Mouse (Mus musculus): Measurements from ENCODE around the gene Sorcs1. TPM values are rescaled to one million over a fixed set of nuclear protein-coding genes. Genes with fewer than 3 reads are reported as not detected.

Sorcs1 gene
- polyA plus RNA-seq, 1 experiment from 2014 or later = 0.28 TPM

DNA sequence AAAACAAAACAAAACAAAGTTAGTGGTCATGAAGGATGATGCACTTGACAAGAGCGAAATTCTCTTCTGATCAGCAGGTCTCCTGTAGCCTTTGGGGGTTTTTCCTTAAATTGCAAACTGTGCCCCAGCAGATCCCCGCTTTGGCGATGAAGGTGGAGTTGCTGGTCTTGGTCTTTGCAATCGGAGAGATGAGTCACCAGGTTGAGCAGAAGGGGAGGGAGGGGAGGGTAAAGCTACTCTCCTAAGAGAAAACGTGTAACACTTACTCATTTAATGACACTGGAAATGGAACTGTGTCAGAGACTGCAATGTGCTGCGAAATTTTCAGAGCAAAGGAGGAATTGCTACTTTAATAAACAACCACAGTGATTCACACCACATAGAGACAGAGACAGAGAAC is 527.3 kb downstream of the Sorcs1 start:
- ATAC-seq (ENCODE audit: insufficient number of reproducible peaks, low FRiP score, low TSS enrichment, low read depth) = no peak
- H3K4me2 ChIP-seq (ENCODE audit: low read depth, severe bottlenecking) = no peak overlapping the region
- 75% methylated on average over 6 of the region's 6 CpGs for WGBS

GRCm38 (mm10) chr19:50145919-50146318 is 532.5 kb downstream of the Sorcs1 start:
- 38% methylated on average over 3 of the region's 3 CpGs for WGBS
- no peak overlapping the region for H3K9ac ChIP-seq (ENCODE audit: low read length)
- no peak overlapping the region for H3K4me2 ChIP-seq (ENCODE audit: low read depth, severe bottlenecking)
- no peak overlapping the region for H3K27ac ChIP-seq (replicated peaks; ENCODE audit: low read depth, low read length)
- H3K4me1 ChIP-seq (ENCODE audit: control insufficient read depth, insufficient read depth, low read length) = no peaks in the 10 kb centered on the region
- H3K4me3 ChIP-seq (ENCODE audit: low read depth, low read length) = no peak overlapping the region
- no peaks in the 10 kb centered on the region for H3K9me3 ChIP-seq (ENCODE audit: control insufficient read depth, low read length)
- H3K36me3 ChIP-seq (ENCODE audit: control insufficient read depth, insufficient read depth, low read length) = no peaks in the 10 kb centered on the region
- ATAC-seq (ENCODE audit: insufficient number of reproducible peaks, low FRiP score, low TSS enrichment, low read depth) (no peak), DNase-seq (ENCODE audit: low spot score) (no peak)
- H3K27me3 ChIP-seq (ENCODE audit: control insufficient read depth, insufficient read depth, low read length) = no peaks in the 10 kb centered on the region

More for the DNA sequence above, 527.3 kb downstream of the Sorcs1 start:
- Histone ChIP-seq H3K27me3 (ENCODE audit: control insufficient read depth, insufficient read depth, low read length) (no peaks in the 10 kb centered on the region), H3K4me3 (ENCODE audit: low read depth, low read length) (no peak overlapping the region), H3K4me1 (ENCODE audit: control insufficient read depth, insufficient read depth, low read length) (no peaks in the 10 kb centered on the region), H3K27ac (replicated peaks; ENCODE audit: low read depth, low read length) (no peak overlapping the region), H3K9ac (ENCODE audit: low read length) (no peak overlapping the region), H3K9me3 (ENCODE audit: control insufficient read depth, low read length) (no peaks in the 10 kb centered on the region), H3K36me3 (ENCODE audit: control insufficient read depth, insufficient read depth, low read length) (no peaks in the 10 kb centered on the region)
- DNase-seq (ENCODE audit: low spot score) = no peak

GRCm38 (mm10) chr19:50141853-50142252 is 536.6 kb downstream of the Sorcs1 start:
- H3K27me3 ChIP-seq (ENCODE audit: control insufficient read depth, insufficient read depth, low read length) = no peaks in the 10 kb centered on the region
- no peak overlapping the region for H3K27ac ChIP-seq (replicated peaks; ENCODE audit: low read depth, low read length)
- H3K9ac ChIP-seq (ENCODE audit: low read length) = no peak overlapping the region
- ATAC-seq (ENCODE audit: insufficient number of reproducible peaks, low FRiP score, low TSS enrichment, low read depth) (no peak), DNase-seq (ENCODE audit: low spot score) (no peak)
- no peak overlapping the region for H3K4me2 ChIP-seq (ENCODE audit: low read depth, severe bottlenecking)
- WGBS = 83% methylated on average over 8 of the region's 8 CpGs
- H3K4me3 ChIP-seq (ENCODE audit: low read depth, low read length) = no peak overlapping the region
- H3K9me3 ChIP-seq (ENCODE audit: control insufficient read depth, low read length) = no peaks in the 10 kb centered on the region
- no peaks in the 10 kb centered on the region for H3K36me3 ChIP-seq (ENCODE audit: control insufficient read depth, insufficient read depth, low read length)
- H3K4me1 ChIP-seq (ENCODE audit: control insufficient read depth, insufficient read depth, low read length) = no peaks in the 10 kb centered on the region

- H3K36me3 ChIP-seq (ENCODE audit: control insufficient read depth, insufficient read depth, low read length) = no peaks in the 10 kb centered on the region
- ATAC-seq (ENCODE audit: insufficient number of reproducible peaks, low FRiP score, low TSS enrichment, low read depth) = no peak
Observed at GRCm38 (mm10) chr19:50134656-50135055, 543.8 kb downstream of the Sorcs1 start.

DNA sequence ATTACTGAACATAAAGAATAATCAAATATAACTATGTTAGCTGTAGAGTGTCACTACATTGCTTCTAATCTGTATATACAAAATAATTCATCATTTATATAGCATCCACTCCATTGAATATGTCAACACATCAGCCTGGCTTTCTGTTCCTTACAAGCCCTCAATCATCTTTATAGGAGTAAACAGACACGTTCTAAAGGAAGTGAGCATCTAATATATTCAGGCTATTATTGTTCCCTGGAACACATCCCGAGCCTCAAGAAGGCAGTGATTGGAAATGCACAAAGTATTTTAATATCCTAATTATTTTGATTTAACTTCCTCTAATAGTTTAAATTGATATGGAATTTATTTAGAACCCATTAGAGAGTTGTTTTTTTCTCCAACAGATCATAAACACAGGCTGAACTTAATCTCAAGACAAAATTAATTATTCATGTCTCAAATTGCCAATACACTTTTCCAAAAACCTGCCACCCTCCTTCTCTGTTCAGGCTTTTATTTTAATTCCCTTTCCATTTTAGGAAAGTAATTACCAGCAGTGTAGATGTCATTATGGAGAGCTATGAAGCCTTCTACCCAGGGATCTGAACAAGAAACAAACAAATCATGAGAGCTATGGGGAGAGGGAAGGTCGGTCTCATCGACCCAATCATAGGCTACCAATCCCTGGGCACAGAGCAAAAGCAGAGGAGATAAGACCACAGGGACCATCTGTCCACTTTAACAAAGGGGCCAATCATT is 572.4 kb downstream of the Sorcs1 start:
- WGBS = 74% methylated on average over 4 of the region's 4 CpGs
- Histone ChIP-seq H3K4me3 (ENCODE audit: low read depth, low read length) (no peak overlapping the region), H3K27ac (replicated peaks; ENCODE audit: low read depth, low read length) (no peak overlapping the region), H3K36me3 (ENCODE audit: control insufficient read depth, insufficient read depth, low read length) (no peaks in the 10 kb centered on the region), H3K4me2 (ENCODE audit: low read depth, severe bottlenecking) (no peak overlapping the region), H3K4me1 (ENCODE audit: control insufficient read depth, insufficient read depth, low read length) (no peaks in the 10 kb centered on the region), H3K9ac (ENCODE audit: low read length) (no peak overlapping the region), H3K9me3 (ENCODE audit: control insufficient read depth, low read length) (no peaks in the 10 kb centered on the region), H3K27me3 (ENCODE audit: control insufficient read depth, insufficient read depth, low read length) (no peaks in the 10 kb centered on the region)
- no peak for DNase-seq (ENCODE audit: low spot score)
- ATAC-seq (ENCODE audit: insufficient number of reproducible peaks, low FRiP score, low TSS enrichment, low read depth) = no peak

More at GRCm38 (mm10) chr19:50134656-50135055, 543.8 kb downstream of the Sorcs1 start:
- Histone ChIP-seq H3K4me3 (ENCODE audit: low read depth, low read length) (no peak overlapping the region), H3K9me3 (ENCODE audit: control insufficient read depth, low read length) (no peaks in the 10 kb centered on the region), H3K4me2 (ENCODE audit: low read depth, severe bottlenecking) (no peak overlapping the region), H3K27me3 (ENCODE audit: control insufficient read depth, insufficient read depth, low read length) (no peaks in the 10 kb centered on the region), H3K9ac (ENCODE audit: low read length) (no peak overlapping the region), H3K27ac (replicated peaks; ENCODE audit: low read depth, low read length) (no peak overlapping the region), H3K4me1 (ENCODE audit: control insufficient read depth, insufficient read depth, low read length) (no peaks in the 10 kb centered on the region)
- WGBS = 76% methylated on average over 1 of the region's 1 CpGs
- no peak for DNase-seq (ENCODE audit: low spot score)

Small RNAs within 50 kb of the gene (microRNA-seq; reads per million reads assigned to microRNA genes)
- gene Gm27749 = not detected

All from limb, embryonic 11.5 days (tissue).